Mouse (Mus musculus) right cerebral cortex, postnatal 4 days (tissue): Measurements from ENCODE around the gene Lrrfip1.

Experiments used
- DNase-seq: peaks from one replicate; pipeline ENCODE4 v3.0.0-alpha.2; 2022

Lrrfip1 gene

GRCm38 (mm10) chr1:91166798-91167197 is 168.3 kb downstream of the Lrrfip1 start:
- no peak for DNase-seq

DNA sequence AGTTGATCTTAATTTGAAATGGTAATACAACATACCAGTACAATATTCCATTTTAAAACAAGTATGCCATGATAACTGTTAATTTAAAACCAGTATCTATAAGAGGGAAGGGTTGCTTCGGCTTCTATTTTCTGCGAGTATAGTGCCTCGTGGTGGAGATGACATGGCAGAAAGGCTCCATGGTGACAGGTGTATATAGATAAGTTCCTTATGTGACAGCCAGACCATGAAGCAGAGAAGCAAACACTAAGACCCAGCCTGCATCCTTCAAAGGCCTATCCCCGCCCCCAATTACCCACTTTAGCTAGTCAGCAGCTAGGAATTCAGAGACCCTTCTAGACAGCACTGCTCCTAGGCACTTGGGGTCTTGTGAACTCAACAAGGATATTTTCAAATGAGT is 170.6 kb downstream of the Lrrfip1 start:
- no peak for DNase-seq

DNA sequence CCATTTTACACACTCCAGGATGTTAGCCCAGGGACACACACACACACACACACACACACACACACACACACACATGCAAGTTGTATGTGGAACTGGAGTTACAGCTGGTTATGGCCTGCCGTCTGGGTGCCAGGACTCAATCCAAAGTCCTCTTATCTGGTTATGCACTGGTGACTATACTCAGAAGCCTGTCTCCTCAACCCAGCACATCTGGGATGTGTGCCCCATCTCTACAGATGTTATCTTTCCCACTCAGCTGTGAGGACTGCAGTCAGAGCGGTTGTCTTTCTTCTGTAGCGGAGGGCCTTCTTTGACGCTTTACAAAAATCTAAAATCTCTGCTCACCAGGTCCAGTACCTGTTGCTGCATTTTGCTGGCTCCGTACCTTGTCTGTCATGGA is 176.3 kb downstream of the Lrrfip1 start:
- no peak for DNase-seq

DNA sequence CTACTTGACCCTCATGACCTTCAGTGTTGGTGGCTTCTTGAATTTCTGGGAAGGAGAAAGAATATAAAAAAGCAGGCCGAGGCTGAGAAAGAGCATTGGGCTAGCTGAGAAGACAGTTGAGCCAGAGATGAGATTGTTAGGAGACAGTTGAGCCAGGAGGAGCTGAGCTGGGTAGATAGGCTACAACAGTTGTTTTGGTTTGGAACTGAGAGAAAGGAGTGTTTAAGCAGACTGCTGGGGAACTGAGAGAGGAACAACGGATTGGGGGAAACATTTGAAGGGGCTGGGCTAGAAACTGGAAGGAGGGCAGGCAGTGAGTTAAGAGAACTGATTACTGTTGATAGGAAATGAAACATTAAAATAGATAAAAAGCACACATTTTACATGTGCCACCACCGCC is 177.5 kb downstream of the Lrrfip1 start:
- no peak for DNase-seq

DNA sequence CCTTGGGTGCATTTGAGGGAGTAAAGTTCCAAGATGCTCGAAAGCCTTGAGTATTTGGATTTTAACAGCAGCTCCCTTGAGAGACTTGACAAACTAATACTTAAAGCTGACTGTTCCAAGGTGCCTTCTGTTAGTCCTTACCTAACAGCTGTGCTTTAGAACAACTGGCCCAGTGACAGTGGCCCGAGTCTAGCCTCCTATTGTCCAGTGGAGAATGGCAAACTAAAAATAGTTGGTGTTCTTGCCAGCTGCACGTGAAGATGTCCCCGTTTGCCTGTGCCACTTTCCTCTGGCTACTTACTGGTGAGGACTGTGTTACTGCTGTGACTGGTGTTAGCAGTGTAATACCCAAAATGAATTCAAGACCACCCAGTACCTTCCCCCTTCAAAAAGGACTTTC is 178.3 kb downstream of the Lrrfip1 start:
- no peak for DNase-seq
